In genomic region chr13:49224729-49225128, GRCm38 (mm10) we compare ENCODE assay signal across 18 mouse cellular contexts. TPM values are rescaled to one million over a fixed set of nuclear protein-coding genes. Genes with fewer than 3 reads are reported as not detected.
A peak's percentile ranks its signal among the peaks of the same experiment; 100 is the strongest.
DNase-seq lines count a peak whose midpoint lies in the region; ATAC-seq and TF ChIP-seq lines count a peak whose summit lies in the region.
"Had no signal": no experiment of that assay in that cellular context is flagged by ENCODE, and none has a peak within 500 bp of the region (broad histone marks: within the 10 kb centered on the region; RNA-seq: fewer than 3 reads in every experiment).

No protein-coding gene starts in this region.

- no peak overlapping the region for H3K9ac ChIP-seq in heart, embryonic 11.5 days (ENCODE audit: low read depth, low read length)
- no peak overlapping the region for H3K9ac ChIP-seq in kidney, postnatal 0 days (ENCODE audit: low read depth, low read length)
- no peak overlapping the region for H3K9ac ChIP-seq in embryonic facial prominence, embryonic 14.5 days (ENCODE audit: low read depth, low read length)
- no peak overlapping the region for H3K9ac ChIP-seq in liver, embryonic 11.5 days (ENCODE audit: low read depth, low read length)

- peaks cover 22% of the 10 kb centered on the region for H3K27me3 ChIP-seq in heart, embryonic 11.5 days (ENCODE audit: control insufficient read depth, insufficient read depth, low read length)
- H3K27me3 ChIP-seq in kidney, postnatal 0 days (ENCODE audit: insufficient read depth, low read length) = no peaks in the 10 kb centered on the region
- H3K27me3 ChIP-seq in embryonic facial prominence, embryonic 14.5 days (replicated peaks; ENCODE audit: control insufficient read depth, insufficient read depth, low read length) = no peaks in the 10 kb centered on the region
- no peaks in the 10 kb centered on the region for H3K27me3 ChIP-seq in splenic B cell, adult 2 months (ENCODE audit: control insufficient read depth, insufficient read depth, low read length, poor library complexity, severe bottlenecking)
- H3K27me3 ChIP-seq in liver, embryonic 11.5 days (replicated peaks; ENCODE audit: control insufficient read depth, insufficient read depth, low read length) = no peaks in the 10 kb centered on the region; the same call in 1 of the 2 replicates

- ATAC-seq in heart, embryonic 11.5 days (replicated peaks; ENCODE audit: insufficient number of reproducible peaks, low FRiP score, low TSS enrichment) = no peak
- no peak for ATAC-seq in kidney, postnatal 0 days (replicated peaks; ENCODE audit: low FRiP score, low read depth)
- ATAC-seq in embryonic facial prominence, embryonic 14.5 days (ENCODE audit: low read depth) = 0 out of 2 replicates have a peak, but pooled peaks have one; percentile 68
- ATAC-seq in liver, embryonic 11.5 days (replicated peaks; ENCODE audit: low FRiP score) = no peak

- H3K4me3 ChIP-seq in heart, embryonic 11.5 days (ENCODE audit: low read depth, low read length) = no peak overlapping the region
- no peak overlapping the region for H3K4me3 ChIP-seq in kidney, postnatal 0 days (replicated peaks; ENCODE audit: low read depth, low read length)
- peak overlapping the region; percentile 10; the same call in 1 of the 2 replicates for H3K4me3 ChIP-seq in embryonic facial prominence, embryonic 14.5 days (ENCODE audit: low read depth, low read length)
- no peak overlapping the region for H3K4me3 ChIP-seq in liver, embryonic 11.5 days (ENCODE audit: low read depth, low read length)
- H3K4me3 ChIP-seq: forebrain, embryonic 10.5 days; heart, adult 2 months; left cerebral cortex, adult 2 months had no signal

- H3K4me2 ChIP-seq in heart, embryonic 11.5 days = peak overlapping the region; percentile 5; the same call in 1 of the 2 replicates
- peak overlapping the region; percentile 5 for H3K4me2 ChIP-seq in kidney, postnatal 0 days (ENCODE audit: low read length)
- peak overlapping the region; percentile 28 for H3K4me2 ChIP-seq in embryonic facial prominence, embryonic 14.5 days (ENCODE audit: low read depth, low read length)
- H3K4me2 ChIP-seq in liver, embryonic 11.5 days = no peak overlapping the region

- H3K9me3 ChIP-seq in heart, embryonic 11.5 days (replicated peaks; ENCODE audit: control insufficient read depth, low read length) = no peaks in the 10 kb centered on the region
- H3K9me3 ChIP-seq in kidney, postnatal 0 days (replicated peaks; ENCODE audit: low read length) = no peaks in the 10 kb centered on the region
- 0 out of 2 replicates have a peak, but pooled peaks cover 5% of the 10 kb centered on the region for H3K9me3 ChIP-seq in embryonic facial prominence, embryonic 14.5 days (ENCODE audit: control insufficient read depth, low read length)
- H3K9me3 ChIP-seq in liver, embryonic 11.5 days (ENCODE audit: control insufficient read depth, low read length) = no peaks in the 10 kb centered on the region

- no peak overlapping the region for H3K27ac ChIP-seq in heart, embryonic 11.5 days (ENCODE audit: low read depth, low read length)
- no peak overlapping the region for H3K27ac ChIP-seq in kidney, postnatal 0 days
- H3K27ac ChIP-seq in embryonic facial prominence, embryonic 14.5 days (replicated peaks; ENCODE audit: low read depth, low read length) = no peak overlapping the region
- H3K27ac ChIP-seq in liver, embryonic 11.5 days (ENCODE audit: low read depth, low read length) = no peak overlapping the region
- H3K27ac ChIP-seq: forebrain, embryonic 10.5 days; heart, adult 2 months; left cerebral cortex, adult 2 months had no signal

- intact Hi-C loops in heart, postnatal 10 days (cut with DNase I) = no loop called here

- TF ChIP-seq CTCF in kidney, postnatal 0 days (IDR thresholded peaks at IDR 0.05; ENCODE audit: low read depth) = no peak

- WGBS in heart, embryonic 11.5 days (ENCODE audit: insufficient replicate concordance) = 20% methylated on average over 6 of the region's 6 CpGs
- WGBS in kidney, postnatal 0 days = 23% methylated on average over 6 of the region's 6 CpGs
- 21% methylated on average over 6 of the region's 6 CpGs for WGBS in embryonic facial prominence, embryonic 14.5 days
- 32% methylated on average over 6 of the region's 6 CpGs for WGBS in liver, embryonic 11.5 days

- no peaks in the 10 kb centered on the region for H3K36me3 ChIP-seq in heart, embryonic 11.5 days (ENCODE audit: control insufficient read depth, insufficient read depth, low read length)
- no peaks in the 10 kb centered on the region for H3K36me3 ChIP-seq in kidney, postnatal 0 days (ENCODE audit: insufficient read depth, low read length)
- H3K36me3 ChIP-seq in embryonic facial prominence, embryonic 14.5 days (ENCODE audit: control insufficient read depth, insufficient read depth, low read length) = no peaks in the 10 kb centered on the region
- H3K36me3 ChIP-seq in splenic B cell, adult 2 months (ENCODE audit: control insufficient read depth, insufficient read depth, low read length, poor library complexity, severe bottlenecking) = peaks cover 2% of the 10 kb centered on the region; the same call in 1 of the 2 replicates
- H3K36me3 ChIP-seq in liver, embryonic 11.5 days (ENCODE audit: control insufficient read depth, insufficient read depth, low read length) = no peaks in the 10 kb centered on the region
- H3K36me3 ChIP-seq: forebrain, embryonic 10.5 days had no signal

- no peaks in the 10 kb centered on the region for H3K4me1 ChIP-seq in heart, embryonic 11.5 days (ENCODE audit: control insufficient read depth, insufficient read depth, low read length)
- H3K4me1 ChIP-seq in kidney, postnatal 0 days (replicated peaks; ENCODE audit: insufficient read depth, low read length) = no peaks in the 10 kb centered on the region
- no peaks in the 10 kb centered on the region for H3K4me1 ChIP-seq in embryonic facial prominence, embryonic 14.5 days (ENCODE audit: control insufficient read depth, insufficient read depth, low read length)
- H3K4me1 ChIP-seq in liver, embryonic 11.5 days (replicated peaks; ENCODE audit: control insufficient read depth, insufficient read depth, low read length) = no peaks in the 10 kb centered on the region; the same call in 1 of the 2 replicates

- DNase-seq in heart, postnatal 10 days = no peak
- DNase-seq in kidney, postnatal 0 days (ENCODE audit: low spot score) = no peak
- no peak for DNase-seq in kidney, adult 9 months
- no peak for DNase-seq in embryonic facial prominence, embryonic 14.5 days (ENCODE audit: low spot score)
- DNase-seq in splenic B cell, adult 2 months (ENCODE audit: low read depth, low spot score) = peak; percentile 72
- DNase-seq in urinary bladder, postnatal 10 days (ENCODE audit: low spot score) = no peak
- no peak for DNase-seq in liver, embryonic 11.5 days (ENCODE audit: low spot score)
- DNase-seq: adrenal gland, postnatal 10 days; cerebellum, adult 11-12 months; cerebellum, postnatal 25 days; gastrocnemius, postnatal 10 days; heart, adult 2 months; lung, postnatal 10 days; right cerebral cortex, adult 18-20 months; thymus, postnatal 4 days had no signal

RNA-seq across cellular contexts. Expression of gene Card19, which starts 8.9 kb away (rescaled TPM):
- polyA plus RNA-seq in heart, embryonic 11.5 days (2014; fragmentation: Nextera tagmentation; extraction: Ambion mirVana) = 71.9 and 73.7 TPM in 2 replicates
- total RNA-seq in heart, postnatal 10 days (2021) = 100 to 1,000 TPM; 112 to 117 TPM
- 71.3 and 77.0 TPM in 2 replicates for polyA plus RNA-seq in kidney, postnatal 0 days (2015; fragmentation: Nextera tagmentation; extraction: Ambion mirVana)
- polyA plus RNA-seq in embryonic facial prominence, embryonic 14.5 days (2014; fragmentation: Nextera tagmentation; extraction: Ambion mirVana) = 65.1 and 68.7 TPM in 2 replicates
- polyA plus RNA-seq in liver, embryonic 11.5 days (2014; fragmentation: Nextera tagmentation; extraction: Ambion mirVana) = 23.1 and 26.2 TPM in 2 replicates

RNA-seq across cellular contexts. Expression of gene Susd3, which starts 23.8 kb away (rescaled TPM):
- polyA plus RNA-seq in heart, embryonic 11.5 days (2014; fragmentation: Nextera tagmentation; extraction: Ambion mirVana) = 0.68 and 0.86 TPM in 2 replicates
- total RNA-seq in heart, postnatal 10 days (2021) = 1 to 10 TPM in 1 of 2 experiments, under 1 TPM in 1; 0.62 to 1.1 TPM
- polyA plus RNA-seq in kidney, postnatal 0 days (2015; fragmentation: Nextera tagmentation; extraction: Ambion mirVana) = 41.8 and 44.8 TPM in 2 replicates
- 1.9 and 2.2 TPM in 2 replicates for polyA plus RNA-seq in embryonic facial prominence, embryonic 14.5 days (2014; fragmentation: Nextera tagmentation; extraction: Ambion mirVana)
- 4.4 and 5.2 TPM in 2 replicates for polyA plus RNA-seq in liver, embryonic 11.5 days (2014; fragmentation: Nextera tagmentation; extraction: Ambion mirVana)

RNA-seq across cellular contexts. Expression of gene Ninj1, which starts 37.4 kb away (rescaled TPM):
- polyA plus RNA-seq in heart, embryonic 11.5 days (2014; fragmentation: Nextera tagmentation; extraction: Ambion mirVana) = 59.1 and 60.6 TPM in 2 replicates
- total RNA-seq in heart, postnatal 10 days (2021) = 10 to 100 TPM; 45.2 to 88.0 TPM
- polyA plus RNA-seq in kidney, postnatal 0 days (2015; fragmentation: Nextera tagmentation; extraction: Ambion mirVana) = 122 and 127 TPM in 2 replicates
- polyA plus RNA-seq in embryonic facial prominence, embryonic 14.5 days (2014; fragmentation: Nextera tagmentation; extraction: Ambion mirVana) = 62.4 and 65.0 TPM in 2 replicates
- polyA plus RNA-seq in liver, embryonic 11.5 days (2014; fragmentation: Nextera tagmentation; extraction: Ambion mirVana) = 54.2 and 59.8 TPM in 2 replicates
